Comparison of ENCODE assay signal across 8 mouse cellular contexts in genomic region chr4:129771672-129772521, GRCm38 (mm10). TPM values are rescaled to one million over a fixed set of nuclear protein-coding genes. Genes with fewer than 3 reads are reported as not detected.
DNase-seq lines count a peak whose midpoint lies in the region; ATAC-seq and TF ChIP-seq lines count a peak whose summit lies in the region.

No protein-coding gene starts in this region.

- DNase-seq in testis, postnatal 14 days (ENCODE audit: low spot score): no peak
- peak; percentile 79 for DNase-seq in limb, embryonic 14.5 days (ENCODE audit: low spot score)
- no peak for DNase-seq in frontal cortex, postnatal 36 days (ENCODE audit: low spot score in 2 of 2)
- no peak for DNase-seq in testis, postnatal 10 days (ENCODE audit: low spot score)

- H3K4me2 ChIP-seq in embryonic facial prominence, embryonic 12.5 days (replicated peaks): peak overlapping the region; percentile 51
- H3K4me2 ChIP-seq in hindbrain, embryonic 15.5 days: peak overlapping the region; percentile 43
- peak overlapping the region; percentile 44 for H3K4me2 ChIP-seq in limb, embryonic 14.5 days (replicated peaks; ENCODE audit: low read depth, low read length, severe bottlenecking)

- TF ChIP-seq POLR2A in testis, adult 2 months (IDR thresholded peaks at IDR 0.05; ENCODE audit: control insufficient read depth, low read depth, low read length): no peak
- TF ChIP-seq POLR2A in limb, embryonic 14.5 days (IDR thresholded peaks at IDR 0.05; ENCODE audit: borderline replicate concordance, extremely low read depth, insufficient read depth, insufficient read length): no peak
- TF ChIP-seq POLR2A in olfactory bulb, adult 2 months (IDR thresholded peaks at IDR 0.05; ENCODE audit: insufficient read depth, low read depth, low read length): no peak

- no peaks in the 10 kb centered on the region for H3K27me3 ChIP-seq in testis, adult 2 months (ENCODE audit: control insufficient read depth, insufficient read depth, low read length)
- H3K27me3 ChIP-seq in embryonic facial prominence, embryonic 12.5 days: no peaks in the 10 kb centered on the region
- H3K27me3 ChIP-seq in hindbrain, embryonic 15.5 days: no peaks in the 10 kb centered on the region
- H3K27me3 ChIP-seq in limb, embryonic 14.5 days (ENCODE audit: control insufficient read depth, insufficient read depth, low read length): no peaks in the 10 kb centered on the region

- H3K4me3 ChIP-seq in testis, adult 2 months (ENCODE audit: control insufficient read depth, low read depth, low read length): peak overlapping the region; percentile 12
- H3K4me3 ChIP-seq in embryonic facial prominence, embryonic 12.5 days: peak overlapping the region; percentile 13; the same call in 1 of the 2 replicates
- H3K4me3 ChIP-seq in hindbrain, embryonic 15.5 days: no peak overlapping the region
- peak overlapping the region; percentile 10 for H3K4me3 ChIP-seq in limb, embryonic 14.5 days (replicated peaks; ENCODE audit: low read length)
- H3K4me3 ChIP-seq in olfactory bulb, adult 2 months (ENCODE audit: insufficient read depth, low read depth, low read length): 0 out of 2 replicates have a peak overlapping the region, but pooled peaks have one; percentile 3

- peak overlapping the region; percentile 33; the same call in 1 of the 2 replicates for H3K9ac ChIP-seq in embryonic facial prominence, embryonic 12.5 days
- H3K9ac ChIP-seq in hindbrain, embryonic 15.5 days: no peak overlapping the region
- no peak overlapping the region for H3K9ac ChIP-seq in limb, embryonic 14.5 days (ENCODE audit: low read depth, low read length, severe bottlenecking)

- no peaks in the 10 kb centered on the region for H3K36me3 ChIP-seq in testis, adult 2 months (ENCODE audit: control insufficient read depth, insufficient read depth, low read length)
- no peaks in the 10 kb centered on the region for H3K36me3 ChIP-seq in embryonic facial prominence, embryonic 12.5 days
- H3K36me3 ChIP-seq in hindbrain, embryonic 15.5 days: no peaks in the 10 kb centered on the region
- no peaks in the 10 kb centered on the region for H3K36me3 ChIP-seq in limb, embryonic 14.5 days (ENCODE audit: control insufficient read depth, insufficient read depth, low read length)

- 2% methylated on average over 21 of the region's 21 CpGs for WGBS in embryonic facial prominence, embryonic 12.5 days
- 4% methylated on average over 21 of the region's 21 CpGs for WGBS in hindbrain, embryonic 15.5 days
- WGBS in limb, embryonic 14.5 days: 2% methylated on average over 21 of the region's 21 CpGs
- 20% methylated on average over 21 of the region's 21 CpGs for WGBS in olfactory bulb, adult 2 months

- H3K27ac ChIP-seq in testis, adult 2 months (ENCODE audit: control insufficient read depth, insufficient read depth, low read depth, low read length): no peak overlapping the region
- H3K27ac ChIP-seq in embryonic facial prominence, embryonic 12.5 days: peak overlapping the region; percentile 78
- H3K27ac ChIP-seq in hindbrain, embryonic 15.5 days (replicated peaks): peak overlapping the region; percentile 62
- H3K27ac ChIP-seq in limb, embryonic 14.5 days (replicated peaks; ENCODE audit: low read depth, low read length): peak overlapping the region; percentile 6; the same call in 1 of the 2 replicates
- H3K27ac ChIP-seq in olfactory bulb, adult 2 months (ENCODE audit: insufficient read depth, low read depth, low read length): peak overlapping the region; percentile 80

- TF ChIP-seq CTCF in testis, adult 2 months (IDR thresholded peaks at IDR 0.05; ENCODE audit: control insufficient read depth, insufficient read depth, insufficient replicate concordance, low read depth, low read length): no peak
- TF ChIP-seq CTCF in olfactory bulb, adult 2 months (IDR thresholded peaks at IDR 0.05; ENCODE audit: insufficient read depth, low read depth, low read length): no peak

- H3K4me1 ChIP-seq in testis, adult 2 months (ENCODE audit: control insufficient read depth, insufficient read depth, low read length): peaks cover 15% of the 10 kb centered on the region
- peaks cover 23% of the 10 kb centered on the region for H3K4me1 ChIP-seq in embryonic facial prominence, embryonic 12.5 days
- peaks cover 26% of the 10 kb centered on the region for H3K4me1 ChIP-seq in hindbrain, embryonic 15.5 days (replicated peaks)
- peaks cover 18% of the 10 kb centered on the region for H3K4me1 ChIP-seq in limb, embryonic 14.5 days (ENCODE audit: control insufficient read depth, insufficient read depth, low read length)
- H3K4me1 ChIP-seq in olfactory bulb, adult 2 months (ENCODE audit: control insufficient read depth, insufficient read depth, low read length): peaks cover 22% of the 10 kb centered on the region

- no peaks in the 10 kb centered on the region for H3K9me3 ChIP-seq in embryonic facial prominence, embryonic 12.5 days
- H3K9me3 ChIP-seq in hindbrain, embryonic 15.5 days: no peaks in the 10 kb centered on the region
- no peaks in the 10 kb centered on the region for H3K9me3 ChIP-seq in limb, embryonic 14.5 days (ENCODE audit: control insufficient read depth, low read length)

- peak; percentile 73; the same call in 1 of the 2 replicates for ATAC-seq in embryonic facial prominence, embryonic 12.5 days (ENCODE audit: insufficient number of reproducible peaks, insufficient read depth, low FRiP score, low TSS enrichment)
- peak; percentile 80 for ATAC-seq in hindbrain, embryonic 15.5 days (ENCODE audit: low FRiP score, low read depth)
- ATAC-seq in limb, embryonic 14.5 days (ENCODE audit: low FRiP score, low read depth): peak; percentile 82

RNA-seq across cellular contexts. Expression of gene Khdrbs1, which starts 29.8 kb away (rescaled TPM):
- polyA plus RNA-seq in testis, adult 2 months (2012; rRNA removed): 17.1 and 19.2 TPM in 2 replicates
- 191 and 204 TPM in 2 replicates for polyA plus RNA-seq in embryonic facial prominence, embryonic 12.5 days (2016; fragmentation: Nextera tagmentation; extraction: Ambion mirVana)
- 121 and 122 TPM in 2 replicates for polyA plus RNA-seq in hindbrain, embryonic 15.5 days (2015; fragmentation: Nextera tagmentation; extraction: Ambion mirVana)
- polyA plus RNA-seq in limb, embryonic 14.5 days (2012; rRNA removed): 96.6 and 97.6 TPM in 2 replicates
- 107 and 122 TPM in 2 replicates for polyA plus RNA-seq in limb, embryonic 14.5 days (2014; fragmentation: Nextera tagmentation; extraction: Ambion mirVana)
- polyA plus RNA-seq in olfactory bulb, adult 2 months (2012; ENCODE audit: insufficient read depth, insufficient read length, low replicate concordance, missing spikeins): 153 and 170 TPM in 2 replicates

RNA-seq across cellular contexts. Expression of gene Ptp4a2, which starts 39.1 kb away (rescaled TPM):
- 39.9 and 48.8 TPM in 2 replicates for polyA plus RNA-seq in testis, adult 2 months (2012; rRNA removed)
- polyA plus RNA-seq in embryonic facial prominence, embryonic 12.5 days (2016; fragmentation: Nextera tagmentation; extraction: Ambion mirVana): 306 and 332 TPM in 2 replicates
- 228 and 238 TPM in 2 replicates for polyA plus RNA-seq in hindbrain, embryonic 15.5 days (2015; fragmentation: Nextera tagmentation; extraction: Ambion mirVana)
- polyA plus RNA-seq in limb, embryonic 14.5 days (2012; rRNA removed): 106 and 111 TPM in 2 replicates
- polyA plus RNA-seq in limb, embryonic 14.5 days (2014; fragmentation: Nextera tagmentation; extraction: Ambion mirVana): 296 and 311 TPM in 2 replicates
- polyA plus RNA-seq in olfactory bulb, adult 2 months (2012; ENCODE audit: insufficient read depth, insufficient read length, low replicate concordance, missing spikeins): 96.3 and 259 TPM in 2 replicates
